Mouse (Mus musculus): ENCODE measurements around the gene Gadd45b.
A peak's percentile ranks its signal among the peaks of the same experiment; 100 is the strongest.

Gene Gadd45b

DNA sequence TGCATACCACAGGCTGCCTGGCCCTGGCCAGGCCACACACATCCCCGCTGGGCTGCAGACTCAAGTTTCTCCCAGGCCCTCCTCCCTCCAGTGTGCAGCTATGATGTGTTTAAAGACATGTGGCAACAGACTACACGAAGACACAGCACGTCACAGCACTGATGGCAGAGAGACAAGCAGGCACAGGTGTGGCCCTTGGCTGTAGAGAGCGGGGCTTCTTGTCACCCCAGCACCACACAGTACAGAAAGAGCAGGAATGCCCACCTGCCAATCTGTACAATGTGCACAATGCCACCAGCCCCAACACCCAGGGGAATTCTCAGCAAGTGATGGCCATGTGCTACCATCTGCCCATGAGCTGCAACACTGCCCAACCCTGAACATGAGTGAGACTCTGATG lies 18.5 kb upstream of the Gadd45b start:
- no peak for DNase-seq

DNA sequence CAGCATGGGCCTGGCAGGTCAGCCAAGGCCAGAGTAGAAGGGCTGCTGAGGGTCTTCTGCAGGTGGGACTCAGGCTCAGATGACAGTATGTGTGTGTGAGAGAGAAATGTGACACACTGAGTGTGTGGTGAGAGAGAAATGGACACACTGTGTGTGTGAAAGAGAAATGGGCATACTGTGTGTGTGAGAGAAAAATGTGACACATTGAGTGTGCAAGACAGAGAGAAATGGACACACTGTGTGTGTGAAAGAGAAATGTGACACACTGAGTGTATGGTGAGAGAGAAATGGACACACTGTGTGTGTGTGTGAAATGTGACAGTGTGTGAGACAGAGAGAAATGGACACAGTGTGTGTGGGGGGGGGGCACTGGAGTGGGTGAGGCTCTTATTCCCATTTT lies 18.0 kb upstream of the Gadd45b start:
- no peak for DNase-seq

DNA sequence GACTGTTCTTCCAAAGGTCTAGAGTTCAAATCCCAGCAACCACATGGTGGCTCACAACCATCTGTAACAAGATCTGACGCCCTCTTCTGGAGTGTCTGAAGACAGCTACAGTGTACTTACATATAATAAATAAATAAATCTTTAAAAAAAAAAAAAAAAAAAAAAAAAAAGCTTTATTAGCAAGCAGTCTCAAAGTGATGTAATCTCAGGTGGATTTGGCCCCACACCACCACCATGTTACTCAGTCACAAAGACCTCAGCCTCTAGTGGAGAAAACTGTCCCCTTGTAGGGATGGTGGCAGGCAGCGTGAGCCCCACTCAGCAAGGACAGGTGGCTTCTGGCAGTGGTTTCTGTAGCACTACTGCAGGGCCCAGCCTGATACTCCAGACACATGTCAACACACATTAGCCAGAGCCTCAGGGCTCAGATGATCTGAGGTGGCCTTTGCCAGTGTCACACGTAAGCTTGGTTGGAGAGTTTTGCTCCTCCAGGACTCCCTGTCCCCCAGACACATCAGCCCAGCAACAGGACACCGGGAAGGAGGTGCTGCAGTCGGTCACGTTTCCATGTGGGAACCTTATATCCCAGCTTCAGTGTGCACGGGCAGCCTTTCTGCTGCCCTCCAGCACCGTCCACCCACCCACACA lies 16.4 kb upstream of the Gadd45b start:
- DNase-seq: no peak

DNA sequence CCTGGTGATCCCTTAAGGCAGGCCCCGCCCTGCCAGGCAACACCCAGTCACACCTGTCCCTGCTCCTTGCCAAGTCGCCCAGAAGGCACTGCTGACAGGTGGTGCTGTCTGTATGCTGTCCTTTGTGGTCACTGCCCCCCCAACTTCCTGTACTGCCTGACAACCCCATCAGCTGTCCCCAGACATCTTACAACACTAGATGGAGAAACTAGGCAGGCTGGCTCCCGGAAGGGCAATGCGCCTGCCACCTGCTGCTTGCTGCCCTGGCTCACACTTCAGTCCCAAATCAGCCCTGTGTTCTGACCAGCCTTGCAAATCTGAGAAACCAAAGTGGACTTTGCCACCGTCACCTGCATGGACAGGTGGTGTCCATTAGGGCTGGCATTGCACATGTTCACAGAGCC lies 15.6 kb upstream of the Gadd45b start:
- DNase-seq: no peak

DNA sequence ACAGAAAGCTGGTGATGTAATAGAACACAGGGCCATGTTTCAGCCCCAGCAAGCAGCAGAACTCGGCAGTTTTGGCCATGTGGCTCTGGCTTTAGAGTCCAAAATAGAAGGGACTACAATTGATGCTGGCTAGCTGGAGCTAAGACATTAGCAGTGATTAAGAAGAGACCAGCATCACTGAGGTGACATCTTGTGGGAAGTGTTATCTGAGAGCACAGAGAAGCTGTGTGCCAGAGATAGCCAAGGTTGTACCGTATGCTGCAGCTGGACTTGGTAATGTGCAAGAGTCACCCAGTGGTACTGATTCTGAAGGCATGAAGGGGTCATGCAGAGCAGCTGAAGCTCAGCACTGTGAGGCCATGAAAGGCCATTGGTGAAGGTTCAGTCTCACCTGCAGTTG lies 14.6 kb upstream of the Gadd45b start:
- DNase-seq: no peak

DNA sequence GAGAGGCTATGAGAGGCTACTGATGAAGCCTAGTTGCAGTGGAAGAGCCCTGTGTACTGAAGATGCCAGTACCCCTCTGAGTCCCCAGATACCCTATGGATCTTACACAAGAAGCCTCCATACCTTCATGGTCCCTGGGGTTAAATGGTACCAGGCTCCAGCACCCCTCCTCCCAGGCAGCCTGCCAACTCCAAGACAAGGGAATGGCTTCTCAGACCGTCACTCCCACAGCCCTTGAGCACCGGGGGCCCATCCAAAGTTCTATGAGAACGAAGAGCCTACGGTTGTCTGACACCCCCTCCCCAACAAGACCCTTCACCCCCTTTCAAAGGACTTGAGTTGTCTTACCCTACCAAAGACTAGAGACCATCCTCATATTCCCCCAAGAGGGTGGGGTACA lies 14.1 kb upstream of the Gadd45b start:
- DNase-seq: no peak

DNA sequence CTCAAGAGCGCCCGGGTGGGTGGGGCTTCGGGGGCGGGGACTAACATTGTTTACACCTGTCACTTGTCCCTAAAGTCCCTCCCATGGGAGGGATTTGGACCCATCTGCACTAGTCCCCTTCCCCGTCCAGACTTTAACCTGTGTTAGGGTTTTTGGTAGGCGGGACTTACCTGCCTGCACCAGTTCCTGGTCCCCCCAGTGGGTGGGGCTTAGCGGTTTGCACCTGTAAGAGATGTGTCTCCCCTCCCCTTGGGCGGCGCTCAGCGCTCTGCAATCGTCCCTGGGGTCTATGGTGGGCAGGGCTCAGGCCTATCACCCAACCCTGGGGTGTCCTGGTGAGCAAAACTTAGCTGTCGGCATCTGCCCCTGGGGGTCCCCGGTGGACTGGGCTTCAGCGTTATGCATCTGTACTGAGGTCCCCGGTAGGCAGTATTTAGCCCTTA lies 12.5 kb upstream of the Gadd45b start:
- no peak for DNase-seq

DNA sequence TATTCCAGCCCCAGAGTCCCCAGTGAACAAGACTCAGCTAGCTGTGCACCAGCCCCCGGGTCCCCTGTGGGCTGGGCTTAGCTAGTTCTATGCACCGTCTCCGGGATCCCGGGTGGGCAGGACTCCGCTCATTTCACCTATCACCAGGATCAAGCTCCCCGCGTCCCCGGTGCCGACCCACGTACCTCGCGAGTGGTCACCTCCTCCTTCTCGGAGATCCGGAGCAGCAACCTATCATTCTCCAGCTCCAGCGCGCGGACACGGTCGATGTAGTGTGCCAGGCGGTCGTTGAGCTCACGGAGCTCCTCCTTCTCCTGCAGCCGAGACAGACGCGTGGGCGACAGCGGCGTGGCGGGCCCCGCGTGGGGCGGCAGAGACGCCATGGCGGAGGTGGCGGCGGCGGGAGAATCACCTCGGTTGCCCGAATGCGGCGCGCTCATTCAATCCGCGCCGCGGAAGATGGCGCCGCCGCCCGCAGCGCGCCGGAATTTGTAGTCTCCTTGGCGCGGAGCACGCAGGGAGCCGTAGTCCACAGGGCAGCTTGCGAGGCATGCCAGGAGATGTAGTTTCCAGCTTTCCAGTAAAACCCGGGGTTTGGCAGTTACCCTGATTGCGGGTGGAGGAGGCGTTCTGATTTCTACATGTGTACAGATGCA lies 12.0 kb upstream of the Gadd45b start, which contains the start of gene Lmnb2:
Gene Lmnb2, minus strand, starts transcription at position 467 of the 656 bp plus-strand sequence.
- DNase-seq: peak; percentile 89

DNA sequence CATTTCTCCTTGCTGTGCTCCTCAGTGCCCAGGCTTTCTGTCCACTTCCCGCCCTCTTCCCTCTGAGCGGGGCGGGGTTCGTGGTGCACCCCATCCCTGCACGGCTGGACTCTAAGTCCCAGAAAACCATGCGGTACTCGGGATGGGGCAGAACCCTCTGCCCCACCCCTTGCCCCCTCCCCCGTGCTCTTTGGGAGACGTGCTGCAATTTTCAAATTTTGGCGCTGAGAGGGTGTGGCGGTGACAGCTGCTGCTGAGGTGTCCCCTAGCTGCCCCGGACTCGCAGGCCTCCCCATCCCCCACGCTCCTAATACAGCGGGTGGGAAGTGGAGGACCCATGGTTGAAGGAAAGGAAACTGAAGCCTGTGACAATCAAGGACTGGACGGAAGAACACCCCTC lies 8.0 kb upstream of the Gadd45b start:
- DNase-seq: no peak

DNA sequence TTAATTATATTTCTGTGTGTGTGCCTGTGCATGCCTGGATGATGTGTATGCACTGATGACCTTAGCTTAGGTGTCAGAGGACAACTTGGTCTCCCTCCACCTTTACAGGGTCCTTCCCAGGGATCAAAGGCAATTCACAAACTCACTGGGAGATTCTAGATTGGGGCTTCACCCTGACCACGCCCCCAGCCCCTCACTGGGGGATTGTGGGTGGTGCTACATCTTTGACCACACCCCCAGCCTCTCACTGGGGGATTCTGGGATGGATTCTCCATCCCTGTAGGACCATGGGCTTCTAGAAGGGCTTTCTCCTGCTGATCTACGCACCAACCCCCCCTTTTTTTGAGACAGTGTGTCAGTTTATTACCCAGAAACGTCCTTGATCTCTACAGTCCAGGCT lies 4.4 kb upstream of the Gadd45b start:
- DNase-seq: no peak

DNA sequence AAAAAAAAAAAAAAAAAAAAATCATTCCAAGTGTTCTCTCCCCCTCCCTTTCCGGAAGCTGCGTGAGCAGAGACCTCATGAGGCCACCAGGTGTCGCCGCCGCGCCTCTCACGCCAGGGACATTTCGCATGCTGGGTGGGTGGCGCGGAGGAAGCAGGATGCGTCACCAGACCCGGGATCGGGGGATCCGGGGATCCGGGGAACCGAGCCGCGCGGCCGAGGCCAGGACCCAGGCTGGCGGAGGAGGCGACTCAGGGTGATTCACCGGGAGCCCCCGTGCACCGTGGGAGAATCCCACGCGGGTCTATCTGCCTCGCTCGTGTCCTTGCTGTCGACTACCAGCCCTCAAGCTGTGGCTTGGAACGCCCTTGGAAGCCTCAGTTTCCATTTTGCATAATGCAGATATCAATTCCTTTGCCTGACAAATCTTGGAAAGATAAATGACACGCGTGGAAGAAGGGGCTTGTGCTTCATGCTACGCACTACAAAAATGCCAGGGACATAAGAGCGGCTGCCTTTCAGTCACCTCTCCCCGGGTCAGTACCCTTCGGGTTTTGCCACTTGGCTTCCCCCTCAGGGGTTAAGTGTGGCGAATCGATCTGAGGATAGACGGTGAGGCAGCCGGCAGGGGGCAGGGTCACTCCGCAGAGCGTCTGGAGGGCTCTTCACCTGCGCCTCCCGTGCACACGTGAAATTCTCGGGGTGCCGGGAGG lies 1.1 kb upstream of the Gadd45b start:
- peak; percentile 89 for DNase-seq

DNA sequence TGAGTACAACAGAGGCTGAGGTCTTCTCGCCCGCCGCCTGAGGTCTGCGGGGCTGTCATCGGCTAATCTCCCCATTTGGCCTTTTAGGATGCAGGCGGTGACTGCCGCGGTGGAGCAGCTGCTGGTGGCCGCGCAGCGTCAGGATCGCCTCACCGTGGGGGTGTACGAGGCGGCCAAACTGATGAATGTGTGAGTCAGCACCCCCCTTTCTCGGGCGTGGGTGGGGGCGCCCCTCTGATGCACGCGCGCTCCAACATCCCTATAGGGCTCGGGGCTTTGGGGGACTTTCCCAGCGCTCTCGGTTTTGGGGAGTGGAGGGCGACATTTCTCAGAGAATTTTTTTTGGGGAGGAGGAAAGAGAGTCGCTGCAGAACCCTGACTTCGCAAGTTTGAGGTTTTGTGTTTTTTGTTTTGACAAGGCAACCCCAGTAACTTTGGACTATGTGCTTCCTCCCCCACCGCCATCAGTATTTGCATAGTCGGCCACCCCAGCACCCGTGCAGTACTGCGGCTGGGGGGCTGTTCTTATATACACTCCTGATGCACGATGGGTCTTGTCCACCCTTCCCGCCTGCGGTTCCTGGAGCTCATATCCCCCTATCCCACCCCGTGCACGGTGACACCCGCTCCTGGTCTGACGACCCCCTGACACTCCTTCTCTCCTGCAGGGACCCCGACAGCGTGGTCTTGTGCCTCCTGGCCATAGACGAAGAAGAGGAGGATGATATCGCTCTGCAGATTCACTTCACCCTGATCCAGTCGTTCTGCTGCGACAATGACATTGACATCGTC lies 684 bp downstream of the Gadd45b start:
- peak; percentile 54 for DNase-seq

DNA sequence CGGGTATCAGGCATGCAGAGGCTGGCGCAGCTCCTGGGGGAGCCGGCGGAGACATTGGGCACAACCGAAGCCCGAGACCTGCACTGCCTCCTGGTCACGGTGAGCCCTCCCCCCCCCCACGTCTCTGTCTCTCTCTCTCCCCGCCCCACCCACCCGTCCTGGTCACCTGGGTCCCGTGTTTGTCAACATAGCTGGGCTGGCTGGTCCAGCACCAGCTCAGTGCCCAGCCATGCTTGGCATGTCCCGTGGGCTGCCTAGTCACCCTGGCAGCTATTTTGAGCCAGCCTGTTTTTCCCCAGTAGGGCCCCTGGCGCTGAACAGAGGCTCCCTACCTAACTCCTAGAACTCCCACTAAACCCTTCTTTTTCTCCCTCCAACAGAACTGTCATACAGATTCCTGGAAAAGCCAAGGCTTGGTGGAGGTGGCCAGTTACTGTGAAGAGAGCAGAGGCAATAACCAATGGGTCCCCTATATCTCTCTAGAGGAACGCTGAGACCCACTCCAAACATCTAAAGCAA lies 1.3 kb downstream of the Gadd45b start:
- no peak for DNase-seq

DNA sequence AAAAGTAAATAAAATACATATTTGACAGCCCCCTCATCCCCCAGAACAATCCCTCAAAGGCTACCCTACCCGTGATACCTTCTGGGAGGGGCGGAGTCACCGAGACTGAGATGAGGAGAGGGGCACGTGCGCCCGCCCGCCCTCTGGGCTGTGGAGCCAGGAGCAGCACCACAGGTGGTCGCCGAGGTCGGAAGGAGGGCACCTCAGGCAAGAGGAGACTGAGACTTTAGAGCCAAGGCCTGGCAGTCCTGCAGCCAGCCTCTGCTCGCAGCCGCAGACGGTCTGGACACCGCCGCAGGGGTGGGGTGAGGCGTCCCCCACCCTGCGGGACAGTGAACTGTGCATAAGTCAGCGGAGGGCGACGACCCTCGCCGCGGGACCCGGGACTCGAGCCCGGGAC lies 1.8 kb downstream of the Gadd45b start:
- no peak for DNase-seq

DNA sequence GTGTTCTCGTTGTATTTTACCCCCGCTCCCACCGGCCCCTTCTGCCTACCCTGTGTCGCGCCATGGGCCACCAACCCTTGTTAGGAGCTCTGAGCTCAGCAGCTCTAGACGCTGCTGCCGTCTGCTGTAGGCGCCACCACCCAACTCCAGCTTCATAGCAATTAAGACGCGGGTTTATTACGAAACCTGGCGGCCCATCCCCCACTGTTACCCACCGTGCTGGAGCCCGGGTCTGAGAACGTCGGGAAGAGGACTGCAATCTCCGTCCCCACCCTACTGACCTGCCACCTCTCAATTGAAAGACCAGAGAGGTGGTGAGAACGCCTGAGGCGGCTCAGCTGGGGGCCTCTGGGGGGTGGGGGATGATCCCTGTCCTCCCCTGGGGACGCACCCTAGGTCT lies 2.3 kb downstream of the Gadd45b start:
- DNase-seq: no peak

DNA sequence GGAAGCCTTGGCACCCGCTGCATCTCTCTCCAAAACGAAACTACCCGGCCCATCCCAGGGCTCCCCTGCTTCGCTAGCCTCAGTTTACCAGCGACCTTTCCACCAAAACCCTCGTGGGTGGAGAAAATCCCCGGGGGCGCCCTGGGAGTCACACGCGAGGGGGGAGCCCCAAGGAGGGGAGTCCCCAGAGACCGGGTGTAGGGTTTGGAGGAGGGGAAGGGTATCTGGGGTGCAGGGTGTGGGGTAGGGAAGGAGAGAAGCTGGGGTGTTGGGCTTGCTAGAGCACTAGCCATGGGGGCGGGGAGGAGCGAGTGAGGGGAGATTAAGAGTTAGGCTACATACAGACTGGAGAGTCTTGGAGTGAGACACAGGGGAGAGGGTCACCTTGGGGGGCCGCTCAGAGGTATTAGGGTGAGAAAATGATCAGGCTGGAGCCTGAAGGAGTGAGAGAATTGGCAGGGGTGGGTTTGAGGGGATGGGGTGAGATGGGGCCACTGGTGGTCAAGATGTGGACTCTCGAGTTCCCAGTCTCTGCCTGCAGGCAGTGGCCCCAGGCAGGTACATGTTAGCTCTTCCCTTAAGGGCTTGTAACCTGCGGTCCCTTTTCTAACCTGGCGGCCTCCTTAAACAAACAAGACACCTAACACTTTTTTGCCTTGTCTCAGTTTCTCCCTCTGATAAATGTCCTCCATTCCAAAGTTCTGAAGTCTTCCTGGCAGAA lies 3.0 kb downstream of the Gadd45b start:
- no peak for DNase-seq

DNA sequence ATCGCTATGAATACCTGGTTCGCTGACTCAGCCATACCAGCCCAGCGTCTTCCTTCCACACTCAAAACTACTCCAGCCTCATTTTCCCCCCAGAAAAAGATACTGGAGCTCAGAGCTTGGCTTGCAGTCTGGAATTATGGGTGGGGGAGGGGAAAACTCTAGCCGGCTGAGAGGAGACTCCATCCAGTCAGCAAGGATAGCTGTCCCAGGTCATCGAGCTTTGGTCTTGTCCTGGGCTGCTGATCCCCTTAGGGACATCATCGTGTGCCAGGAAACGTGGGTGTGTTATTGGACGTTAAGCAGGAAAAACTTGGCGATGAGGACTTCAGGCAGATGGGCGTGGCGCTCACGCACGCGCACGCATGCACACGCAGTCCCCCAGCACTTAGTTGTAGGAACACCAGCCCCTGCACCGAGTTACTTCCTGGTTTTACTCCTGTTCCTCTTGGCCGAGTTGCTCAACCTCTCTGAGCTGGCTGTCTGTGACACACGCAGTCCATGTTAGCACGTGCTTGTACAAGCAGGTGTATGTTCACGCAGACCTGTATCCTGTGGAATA lies 3.6 kb downstream of the Gadd45b start:
- no peak for DNase-seq

DNA sequence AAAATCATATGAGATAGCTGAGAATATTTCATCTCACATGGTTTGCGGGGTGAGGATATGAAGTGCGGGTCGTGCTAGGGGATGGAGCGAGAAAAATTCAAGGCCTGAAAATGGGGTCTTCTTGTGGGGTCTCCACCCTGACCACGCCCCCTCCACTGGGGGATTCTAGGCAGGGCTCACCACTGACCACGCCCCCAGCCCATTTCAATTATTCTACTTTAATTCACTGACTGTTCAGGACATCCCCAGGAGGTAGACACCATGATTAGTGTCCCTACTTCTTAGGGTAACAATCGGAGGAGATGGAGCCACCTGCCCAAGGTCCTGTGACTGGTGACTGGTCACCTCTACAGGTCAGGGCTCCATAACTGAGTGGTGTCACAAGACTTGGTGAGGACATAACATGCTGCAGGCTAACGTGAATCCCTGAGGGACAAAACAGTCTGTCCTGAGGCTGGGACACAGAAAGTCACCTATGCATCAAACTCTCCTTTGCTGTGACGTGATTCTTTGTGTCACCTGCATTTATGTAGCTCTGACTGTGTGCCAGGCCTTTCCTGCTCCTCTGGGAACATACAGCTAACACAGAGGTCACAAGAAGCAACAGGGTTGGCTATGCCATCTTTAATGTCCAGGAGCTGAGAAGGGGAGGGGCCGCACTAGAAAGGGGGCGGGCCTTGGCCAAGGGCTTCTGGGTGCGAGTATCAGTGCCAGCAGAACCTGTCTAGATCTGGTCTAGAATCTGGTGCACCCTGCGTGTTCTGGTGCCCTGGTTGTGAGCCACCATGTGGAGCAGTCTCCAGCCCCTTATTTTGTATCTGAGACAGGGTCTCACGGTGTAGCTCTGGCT lies 4.5 kb downstream of the Gadd45b start:
- no peak for DNase-seq

DNA sequence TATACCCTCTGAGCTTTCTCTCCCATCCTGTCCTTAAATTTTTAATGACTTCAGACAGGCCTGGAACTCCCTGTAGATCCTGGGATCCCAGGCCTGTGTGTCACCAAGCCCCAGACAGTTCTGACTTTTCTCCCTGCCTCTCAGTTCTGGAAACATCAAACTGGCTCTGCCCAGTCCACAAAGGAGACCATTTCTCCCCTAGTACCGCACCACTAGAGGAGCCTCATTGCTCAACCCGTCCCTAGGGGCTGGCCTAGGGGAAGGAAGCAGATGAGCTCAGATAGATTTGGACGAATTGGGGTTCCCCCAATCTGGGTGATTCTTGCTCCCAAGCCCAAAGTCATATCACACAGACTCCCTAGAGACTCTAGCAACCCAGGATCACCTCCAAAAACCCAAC lies 5.4 kb downstream of the Gadd45b start:
- no peak for DNase-seq

DNA sequence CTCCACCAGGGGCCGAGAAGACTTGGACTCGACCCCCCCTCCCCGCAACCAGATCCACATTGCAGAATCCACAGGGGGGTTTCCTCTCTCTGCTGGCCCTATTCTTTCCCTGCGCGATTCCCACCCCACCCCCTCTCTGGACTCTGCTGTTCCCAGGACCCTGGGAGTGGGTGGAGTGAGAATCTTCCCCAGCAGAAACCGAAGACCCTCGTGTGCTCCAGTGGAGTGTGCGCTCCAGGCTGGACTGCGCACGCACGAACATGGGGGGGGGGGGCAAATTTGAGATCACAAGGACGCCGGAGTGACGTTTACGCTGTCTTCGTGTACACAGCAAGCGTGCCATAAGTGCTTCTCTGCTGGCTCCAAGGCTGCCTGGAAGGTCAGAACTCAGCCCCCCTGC lies 5.8 kb downstream of the Gadd45b start:
- no peak for DNase-seq

DNA sequence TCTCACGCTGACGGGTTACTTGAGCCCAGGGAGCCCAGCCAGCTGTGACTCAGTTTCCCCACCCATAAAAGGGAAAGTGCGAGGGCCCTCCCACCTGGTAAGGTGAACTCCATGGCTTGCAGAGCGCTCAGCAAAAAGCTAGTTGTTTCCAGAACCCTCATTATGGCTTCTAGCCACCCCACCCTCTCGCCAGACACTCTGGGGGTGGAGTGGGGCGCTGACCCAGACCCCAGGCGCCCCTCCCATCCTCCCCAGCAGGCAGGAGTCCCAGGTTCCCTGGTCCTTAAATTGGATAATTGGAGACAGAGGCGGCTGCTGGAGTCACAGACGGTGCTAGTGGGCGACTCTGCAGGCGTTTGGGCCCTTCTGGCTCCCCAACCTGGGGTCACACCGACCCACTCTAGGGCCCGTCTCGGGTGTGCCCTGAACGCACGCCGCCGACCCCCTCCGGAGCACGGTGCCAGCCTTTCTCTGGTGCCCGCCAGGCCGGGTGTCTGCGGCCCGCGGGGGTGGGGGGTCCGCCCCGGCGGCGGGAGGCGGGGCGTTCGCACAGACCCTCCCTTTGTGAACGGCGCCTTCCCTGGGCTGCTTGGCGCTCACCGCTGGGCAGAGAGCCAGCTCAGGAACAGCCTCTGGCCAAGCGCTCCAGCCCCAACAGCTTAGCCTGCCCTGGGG lies 6.4 kb downstream of the Gadd45b start:
- DNase-seq: peak; percentile 46

Data from layer of hippocampus, adult 9-11 months (tissue).